Mouse (Mus musculus) kidney, postnatal 0 days (tissue): ENCODE data around the gene Ndc1. TPM values are rescaled to one million over a fixed set of nuclear protein-coding genes. Genes with fewer than 3 reads are reported as not detected.

Experiments used
- ATAC-seq: fragments of 200-750 bp; cut with Nextera tagmentation; replicated peaks from 2 replicates; pipeline ENCODE4 v1.8.0; 2017; ENCODE audit warnings: low read depth, moderate number of reproducible peaks, moderate TSS enrichment, moderate library complexity; ENCODE audit not compliant: low FRiP score
- DNase-seq: peaks from one replicate; pipeline ENCODE4 v3.0.0-alpha.2; 2016; ENCODE audit warnings: low spot score
- H3K27ac ChIP-seq: fragments of 300-500 bp; sonication (generic); 2 replicates; pipeline ENCODE4 v1.5.1; 2014; ENCODE audit warnings: mild to moderate bottlenecking
- H3K27me3 ChIP-seq: fragments of 300-500 bp; sonication (generic); 2 replicates; pipeline ENCODE4 v1.6.1; 2014; ENCODE audit warnings: low read length, mixed read lengths; ENCODE audit not compliant: insufficient read depth
- H3K36me3 ChIP-seq: fragments of 300-500 bp; sonication (generic); 2 replicates; pipeline ENCODE4 v1.6.1; 2014; ENCODE audit warnings: low read length, mixed read lengths; ENCODE audit not compliant: insufficient read depth
- H3K4me1 ChIP-seq: fragments of 300-500 bp; sonication (generic); replicated peaks from 2 replicates; pipeline ENCODE4 v1.6.1; 2014; ENCODE audit warnings: antibody characterized with exemption, low read length, mixed read lengths; ENCODE audit not compliant: insufficient read depth
- H3K4me2 ChIP-seq: fragments of 300-500 bp; sonication (generic); 2 replicates; pipeline ENCODE4 v1.6.1; 2014; ENCODE audit warnings: mild to moderate bottlenecking, low read length, moderate library complexity, mixed read lengths
- H3K4me3 ChIP-seq: fragments of 300-500 bp; sonication (generic); replicated peaks from 2 replicates; pipeline ENCODE4 v1.5.1; 2014; ENCODE audit warnings: low read depth, low read length
- H3K9ac ChIP-seq: fragments of 300-500 bp; sonication (generic); 2 replicates; pipeline ENCODE4 v1.6.1; 2014; ENCODE audit warnings: low read depth, low read length
- H3K9me3 ChIP-seq: fragments of 300-500 bp; sonication (generic); replicated peaks from 2 replicates; pipeline ENCODE4 v1.6.1; 2016; ENCODE audit warnings: low read length, inconsistent platforms, mixed read lengths
- CTCF ChIP-seq: IDR thresholded peaks from 2 replicates; pipeline ENCODE4 v1.5.1; 2016; ENCODE audit warnings: antibody characterized with exemption, low read depth, mild to moderate bottlenecking, moderate library complexity
- WGBS: fragments of 180-500 bp; shearing (Covaris S2); extraction: QIAGEN DNeasy Blood & Tissue Kit; methylation state at CpG from one replicate; pipeline ENCODE4 v1.1.7; 2014; 5-methylcytosine and 5-hydroxymethylcytosine counted together
- polyA plus RNA-seq: library from polyadenylated mRNA; unstranded; fragments of >200 nt; fragmentation: Nextera tagmentation; extraction: Ambion mirVana; gene quantifications from 2 replicates; pipeline ENCODE4 v1.2.1, GENCODE M21; 2015

The Ndc1 gene
- polyA plus RNA-seq, 1 experiment from 2014 or later: 19.0 TPM

DNA sequence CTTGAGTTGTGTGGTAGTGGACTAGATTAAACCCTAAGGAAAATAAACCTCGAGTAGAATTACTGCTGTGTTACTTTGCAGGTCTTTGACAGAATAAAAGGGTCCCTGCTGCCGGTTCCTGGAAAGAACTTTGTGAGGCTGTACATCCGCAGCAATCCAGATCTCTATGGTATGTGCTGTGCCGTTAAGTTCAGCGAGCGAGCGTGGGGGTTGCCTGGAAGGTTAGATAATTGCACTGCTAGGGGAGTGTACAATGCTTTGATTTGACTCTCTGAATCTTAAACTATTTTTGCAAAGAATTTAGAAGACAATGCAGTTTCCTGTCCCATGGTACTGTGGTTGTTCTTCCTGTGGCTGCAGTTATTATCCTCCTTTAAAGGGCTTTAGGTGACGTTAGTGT, 31.2 kb upstream of the Ndc1 start:
- WGBS: 28% methylated on average over 8 of the region's 8 CpGs
- no peak for ATAC-seq
- H3K9ac ChIP-seq: no peak overlapping the region

DNA sequence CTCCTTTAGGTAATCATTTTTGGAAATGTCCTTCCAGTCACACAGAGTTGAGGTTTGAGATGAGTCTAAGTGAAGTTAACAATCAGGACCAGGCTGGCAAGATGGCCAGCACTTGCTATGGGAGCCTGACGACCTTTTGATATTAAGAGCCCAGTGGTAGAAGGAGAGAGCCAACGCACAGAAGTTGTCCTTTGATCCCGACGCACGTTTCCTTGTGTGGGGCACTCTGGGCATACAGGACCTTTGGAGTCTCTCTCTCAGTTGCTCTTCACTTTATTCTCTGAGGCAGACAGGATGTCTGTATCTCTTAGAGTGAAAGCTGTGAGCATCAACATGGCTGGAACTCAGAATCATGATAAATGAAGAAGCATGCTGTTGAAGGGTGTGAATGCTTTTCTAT, 30.1 kb upstream of the Ndc1 start:
- Histone ChIP-seq H3K4me1 (no peaks in the 10 kb centered on the region), H3K4me2 (no peak overlapping the region), H3K36me3 (no peaks in the 10 kb centered on the region; the same call in 1 of the 2 replicates), H3K9me3 (no peaks in the 10 kb centered on the region), H3K4me3 (no peak overlapping the region), H3K27me3 (no peaks in the 10 kb centered on the region), H3K27ac (no peak overlapping the region), H3K9ac (no peak overlapping the region)
- ATAC-seq (no peak), DNase-seq (no peak)
- no peak for TF ChIP-seq CTCF
- 86% methylated on average over 5 of the region's 5 CpGs for WGBS

More for the DNA sequence above, 31.2 kb upstream of the Ndc1 start:
- no peak overlapping the region for H3K4me2 ChIP-seq
- H3K4me3 ChIP-seq: no peak overlapping the region
- H3K36me3 ChIP-seq: no peaks in the 10 kb centered on the region; the same call in 1 of the 2 replicates
- H3K27ac ChIP-seq: no peak overlapping the region
- H3K27me3 ChIP-seq: no peaks in the 10 kb centered on the region
- DNase-seq: peak; percentile 52
- H3K4me1 ChIP-seq: no peaks in the 10 kb centered on the region
- no peaks in the 10 kb centered on the region for H3K9me3 ChIP-seq
- no peak for TF ChIP-seq CTCF

DNA sequence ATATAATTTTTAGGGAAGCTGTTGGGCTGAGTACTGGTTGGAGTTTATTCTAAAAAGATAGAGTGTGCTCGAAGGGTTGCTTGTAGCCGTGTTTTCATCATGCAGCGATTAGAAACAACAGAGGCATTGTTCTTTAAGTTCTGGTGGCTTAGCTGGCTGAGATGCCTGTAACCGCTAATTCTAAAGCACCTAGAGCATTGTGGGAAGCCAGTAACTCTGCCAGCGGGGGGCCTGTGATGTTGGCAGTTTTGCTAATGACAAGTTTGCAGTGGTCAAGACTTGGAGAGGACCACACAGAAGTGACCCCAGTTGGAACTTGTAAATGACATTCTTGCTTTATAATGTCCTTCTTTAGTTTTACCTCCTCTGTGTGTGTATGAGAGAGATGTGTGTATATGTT, 26.2 kb upstream of the Ndc1 start:
- no peak for DNase-seq
- ATAC-seq: no peak
- Histone ChIP-seq H3K4me2 (no peak overlapping the region), H3K27me3 (no peaks in the 10 kb centered on the region), H3K36me3 (no peaks in the 10 kb centered on the region; the same call in 1 of the 2 replicates), H3K4me3 (no peak overlapping the region), H3K27ac (no peak overlapping the region), H3K9me3 (no peaks in the 10 kb centered on the region), H3K9ac (no peak overlapping the region), H3K4me1 (no peaks in the 10 kb centered on the region)
- 67% methylated on average over 5 of the region's 5 CpGs for WGBS
- no peak for TF ChIP-seq CTCF

DNA sequence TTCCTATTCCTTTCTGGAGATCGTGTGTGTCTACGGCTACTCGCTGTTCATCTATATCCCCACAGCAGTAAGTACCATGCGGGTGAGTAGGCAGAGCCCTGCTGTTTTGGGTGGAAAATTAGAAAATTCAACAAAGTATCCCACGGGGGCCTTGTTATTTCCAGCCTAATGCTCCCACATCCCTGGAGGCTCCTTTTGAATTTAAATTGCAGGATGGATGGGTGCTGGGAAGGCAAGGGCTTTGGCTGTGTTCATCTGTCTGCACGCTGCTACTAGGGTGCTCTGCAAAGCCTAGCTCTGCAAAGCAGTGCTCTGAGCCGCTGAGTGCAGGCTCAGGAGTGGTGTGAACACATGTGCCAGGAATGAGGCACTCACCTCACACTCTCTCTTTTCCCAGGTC, 23.0 kb upstream of the Ndc1 start:
- WGBS: 90% methylated on average over 7 of the region's 7 CpGs
- DNase-seq (no peak), ATAC-seq (no peak)

DNA sequence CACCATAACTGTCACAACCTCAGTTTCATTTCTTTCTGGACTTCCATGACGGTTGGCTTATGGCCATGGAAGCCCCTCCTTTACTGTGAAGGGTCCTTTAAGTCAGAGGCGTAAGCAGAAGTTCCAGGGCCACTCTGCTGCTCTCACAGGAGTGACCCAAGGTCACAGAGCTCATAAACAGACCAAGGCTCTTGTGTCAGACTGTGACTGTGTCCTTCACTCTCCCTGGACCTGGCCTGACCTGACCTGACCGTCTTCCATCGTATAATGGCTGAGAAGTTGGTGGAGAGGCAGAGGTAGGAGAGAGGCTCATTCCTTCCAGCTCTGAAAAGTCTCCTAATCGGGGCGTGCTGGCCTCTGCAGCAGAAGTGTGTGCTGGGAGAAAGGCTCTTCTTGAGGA, 20.4 kb upstream of the Ndc1 start:
- no peak overlapping the region for H3K4me3 ChIP-seq
- no peak overlapping the region for H3K4me2 ChIP-seq
- H3K27me3 ChIP-seq: no peaks in the 10 kb centered on the region
- H3K36me3 ChIP-seq: 0 out of 2 replicates have a peak, but pooled peaks cover 3% of the 10 kb centered on the region
- H3K9ac ChIP-seq: no peak overlapping the region
- ATAC-seq (no peak), DNase-seq (no peak)
- H3K27ac ChIP-seq: no peak overlapping the region
- TF ChIP-seq CTCF: no peak
- no peaks in the 10 kb centered on the region for H3K9me3 ChIP-seq
- no peaks in the 10 kb centered on the region for H3K4me1 ChIP-seq
- WGBS: 41% methylated on average over 6 of the region's 6 CpGs

More for the DNA sequence above, 23.0 kb upstream of the Ndc1 start:
- no peak overlapping the region for H3K4me3 ChIP-seq
- no peaks in the 10 kb centered on the region for H3K9me3 ChIP-seq
- H3K36me3 ChIP-seq: no peaks in the 10 kb centered on the region; the same call in 1 of the 2 replicates
- H3K9ac ChIP-seq: no peak overlapping the region
- no peaks in the 10 kb centered on the region for H3K27me3 ChIP-seq
- H3K4me1 ChIP-seq: no peaks in the 10 kb centered on the region
- no peak for TF ChIP-seq CTCF
- no peak overlapping the region for H3K27ac ChIP-seq
- no peak overlapping the region for H3K4me2 ChIP-seq

DNA sequence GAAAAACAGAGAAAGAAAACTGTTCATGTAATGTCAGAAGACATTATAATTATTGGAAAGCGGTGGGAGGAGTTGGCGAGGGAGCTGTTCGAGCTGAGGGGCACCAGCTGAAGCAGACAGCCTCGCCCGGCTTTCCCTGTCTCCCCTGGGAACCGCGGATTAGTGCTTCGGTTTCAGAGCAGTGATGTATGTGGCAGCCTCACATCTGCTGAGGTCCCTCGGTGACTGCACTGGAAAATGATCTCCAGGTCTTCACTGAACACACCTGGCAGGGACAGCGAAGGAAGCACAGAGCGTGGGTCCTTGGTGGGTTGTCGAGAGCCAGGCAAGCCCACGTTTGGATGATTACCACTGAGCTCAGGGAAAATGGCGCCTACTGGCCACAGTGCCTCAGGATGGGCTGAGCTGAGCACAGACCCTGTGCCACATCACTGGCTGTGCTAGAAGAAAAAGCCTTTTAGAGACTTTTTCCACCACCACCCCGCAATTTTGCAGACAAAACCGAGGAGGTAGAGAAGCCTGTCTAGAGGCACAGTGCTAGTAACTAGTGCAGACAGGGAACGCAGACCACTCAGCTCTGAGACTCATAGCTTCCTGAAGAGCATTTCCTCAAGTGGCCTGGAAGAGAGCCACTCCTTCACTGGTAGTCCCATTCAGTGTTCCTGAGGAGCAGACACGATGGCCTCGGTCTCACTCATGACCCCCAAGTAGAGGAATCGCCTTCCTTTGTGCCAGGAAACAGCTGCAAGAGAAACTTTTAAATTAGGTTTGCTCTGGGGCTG, 18.9 kb upstream of the Ndc1 start:
- ATAC-seq (no peak), DNase-seq (no peak)
- no peaks in the 10 kb centered on the region for H3K4me1 ChIP-seq
- no peaks in the 10 kb centered on the region for H3K27me3 ChIP-seq
- H3K4me3 ChIP-seq: no peak overlapping the region
- 0 out of 2 replicates have a peak, but pooled peaks cover 3% of the 10 kb centered on the region for H3K36me3 ChIP-seq
- no peaks in the 10 kb centered on the region for H3K9me3 ChIP-seq
- no peak overlapping the region for H3K4me2 ChIP-seq
- H3K27ac ChIP-seq: no peak overlapping the region
- H3K9ac ChIP-seq: no peak overlapping the region
- 74% methylated on average over 20 of the region's 20 CpGs for WGBS
- TF ChIP-seq CTCF: no peak
